Mouse (Mus musculus) CH12.LX (cell line): Measurements from ENCODE around the gene Hist1h4c.

ENCODE experiments used
- CHD2 ChIP-seq: IDR thresholded peaks from 2 replicates; pipeline ENCODE4 v1.6.1; 2011; ENCODE audit warnings: low read length, improper control_type of control experiment
- CTCF ChIP-seq, 2 experiments: IDR thresholded peaks in 1 of 2; conservative IDR thresholded peaks in 1 of 2; 2 replicates each; pipeline ENCODE4 v1.5.1; 2011 to 2012; ENCODE audit warnings: low read depth in 2 of 2, low read length in 2 of 2, improper control_type of control experiment in 1 of 2, inconsistent platforms in 1 of 2, mild to moderate bottlenecking in 1 of 2, moderate library complexity in 1 of 2
- JUN ChIP-seq: IDR thresholded peaks from 2 replicates; pipeline ENCODE4 v1.6.1; 2011; ENCODE audit warnings: low read depth, mild to moderate bottlenecking, low read length, improper control_type of control experiment, moderate library complexity; ENCODE audit not compliant: insufficient read depth
- MEF2A ChIP-seq: IDR thresholded peaks from 2 replicates; pipeline ENCODE4 v1.6.1; 2014; ENCODE audit warnings: low read depth, mild to moderate bottlenecking, inconsistent platforms, low read length, improper control_type of control experiment, borderline replicate concordance
- POLR2A ChIP-seq: IDR thresholded peaks from 2 replicates; pipeline ENCODE4 v1.6.1; 2011; ENCODE audit warnings: low read depth, mild to moderate bottlenecking, improper control_type of control experiment, low read length
- POLR2AphosphoS2 ChIP-seq: IDR thresholded peaks from 2 replicates; pipeline ENCODE4 v1.6.1; 2011; ENCODE audit warnings: low read depth, low read length, improper control_type of control experiment

- no peak for TF ChIP-seq POLR2AphosphoS2
- TF ChIP-seq MEF2A, result no peak
- no peak for TF ChIP-seq CTCF (conservative IDR thresholded peaks at IDR 0.05 in 1 of 2, IDR thresholded peaks at IDR 0.05 in 1 of 2; ENCODE audit: low read depth in 2 of 2, low read length in 2 of 2)
- TF ChIP-seq JUN, result no peak
- TF ChIP-seq POLR2A, result no peak
- TF ChIP-seq CHD2, result no peak
Observed at GRCm38 (mm10) chr13:23662536-23662935, 35.7 kb downstream of the Hist1h4c start.
